17 mouse cellular contexts compared by ENCODE assay signal in the genomic region with DNA sequence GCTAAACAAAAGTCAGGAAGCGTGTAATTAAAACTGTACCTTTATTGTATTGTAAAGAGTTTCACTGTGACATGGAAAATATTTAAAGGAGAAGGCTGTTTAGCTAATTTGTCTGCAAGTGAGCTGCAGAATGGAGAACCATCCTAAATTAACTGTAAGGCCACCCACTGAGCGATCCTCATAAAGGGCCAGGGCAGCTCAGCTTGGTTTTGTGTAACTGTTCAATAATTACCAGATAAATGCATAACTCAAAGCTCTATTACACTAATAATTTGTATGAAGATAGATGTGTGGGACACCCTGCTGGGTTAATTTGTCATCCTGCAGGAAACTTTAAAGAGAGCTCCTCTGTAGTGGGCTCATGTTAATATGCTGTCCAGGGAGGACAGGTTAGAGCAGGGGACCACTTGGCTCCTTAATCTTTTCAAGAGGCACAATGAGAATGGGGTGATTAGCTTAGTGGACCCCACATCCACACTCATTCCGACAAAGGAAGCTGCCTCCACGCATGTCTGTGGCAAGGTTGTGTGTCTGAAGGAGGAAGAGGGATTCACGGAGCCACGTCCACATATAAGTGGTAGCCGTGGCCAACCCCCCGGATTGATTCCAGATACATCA.
DNase-seq lines count a peak whose midpoint lies in the region; ATAC-seq and TF ChIP-seq lines count a peak whose summit lies in the region.
"Had no signal": no experiment of that assay in that cellular context is flagged by ENCODE, and none has a peak within 500 bp of the region (broad histone marks: within the 10 kb centered on the region; RNA-seq: fewer than 3 reads in every experiment).

No protein-coding gene starts in this region.

- no peak overlapping the region for H3K9ac ChIP-seq in stomach, embryonic 14.5 days (replicated peaks; ENCODE audit: low read depth, low read length)
- H3K9ac ChIP-seq in stomach, postnatal 0 days (ENCODE audit: low read length) = no peak overlapping the region
- H3K9ac ChIP-seq in neural tube, embryonic 13.5 days = no peak overlapping the region
- H3K9ac ChIP-seq: forebrain, embryonic 15.5 days; liver, embryonic 15.5 days had no signal

- WGBS in stomach, embryonic 14.5 days = 61% methylated on average over 8 of the region's 8 CpGs
- WGBS in stomach, postnatal 0 days = 69% methylated on average over 8 of the region's 8 CpGs
- 64% methylated on average over 8 of the region's 8 CpGs for WGBS in neural tube, embryonic 13.5 days

- peaks cover 19% of the 10 kb centered on the region; the same call in 1 of the 2 replicates for H3K4me1 ChIP-seq in stomach, embryonic 14.5 days (ENCODE audit: control insufficient read depth, insufficient read depth, low read length)
- no peaks in the 10 kb centered on the region for H3K4me1 ChIP-seq in stomach, postnatal 0 days (replicated peaks; ENCODE audit: control insufficient read depth, insufficient read depth)
- H3K4me1 ChIP-seq in neural tube, embryonic 13.5 days (replicated peaks) = peaks cover 35% of the 10 kb centered on the region
- H3K4me1 ChIP-seq: liver, embryonic 15.5 days had no signal

- H3K4me2 ChIP-seq in stomach, embryonic 14.5 days (replicated peaks; ENCODE audit: low read depth, low read length) = no peak overlapping the region
- H3K4me2 ChIP-seq in stomach, postnatal 0 days (replicated peaks; ENCODE audit: low read depth) = no peak overlapping the region
- H3K4me2 ChIP-seq in neural tube, embryonic 13.5 days = no peak overlapping the region
- H3K4me2 ChIP-seq: forebrain, embryonic 15.5 days; liver, embryonic 15.5 days had no signal

- H3K27ac ChIP-seq in stomach, embryonic 14.5 days (ENCODE audit: low read length) = 0 out of 2 replicates have a peak overlapping the region, but pooled peaks have one; percentile 27
- no peak overlapping the region for H3K27ac ChIP-seq in stomach, postnatal 0 days (replicated peaks)
- peak overlapping the region; percentile 30; the same call in 1 of the 2 replicates for H3K27ac ChIP-seq in neural tube, embryonic 13.5 days (replicated peaks)
- H3K27ac ChIP-seq: forebrain, embryonic 15.5 days; liver, embryonic 15.5 days had no signal

- TF ChIP-seq EP300 in stomach, postnatal 0 days (optimal IDR thresholded peaks at IDR 0.05) = no peak

- no peak for ATAC-seq in stomach, embryonic 14.5 days (ENCODE audit: insufficient number of reproducible peaks, insufficient read depth, low FRiP score, low read depth)
- ATAC-seq in stomach, postnatal 0 days (ENCODE audit: low FRiP score, low TSS enrichment) = no peak
- ATAC-seq in neural tube, embryonic 13.5 days (ENCODE audit: low read depth) = peak; percentile 59; the same call in 1 of the 2 replicates
- ATAC-seq: forebrain, embryonic 15.5 days had no signal

- no peak overlapping the region for H3K4me3 ChIP-seq in stomach, embryonic 14.5 days (ENCODE audit: low read depth, low read length)
- no peak overlapping the region for H3K4me3 ChIP-seq in stomach, postnatal 0 days (ENCODE audit: low read depth, low read length)
- no peak overlapping the region for H3K4me3 ChIP-seq in neural tube, embryonic 13.5 days
- H3K4me3 ChIP-seq: forebrain, embryonic 15.5 days; heart, adult 2 months; liver, embryonic 15.5 days had no signal

- no peaks in the 10 kb centered on the region for H3K9me3 ChIP-seq in stomach, embryonic 14.5 days (ENCODE audit: control insufficient read depth, low read depth, low read length)
- H3K9me3 ChIP-seq in stomach, postnatal 0 days (ENCODE audit: control insufficient read depth, low read length) = no peaks in the 10 kb centered on the region
- H3K9me3 ChIP-seq in neural tube, embryonic 13.5 days = no peaks in the 10 kb centered on the region
- H3K9me3 ChIP-seq: forebrain, embryonic 15.5 days; liver, embryonic 15.5 days had no signal

- H3K36me3 ChIP-seq in stomach, embryonic 14.5 days (ENCODE audit: control insufficient read depth, insufficient read depth, low read length) = no peaks in the 10 kb centered on the region
- H3K36me3 ChIP-seq in stomach, postnatal 0 days (ENCODE audit: control insufficient read depth, insufficient read depth, low read length) = no peaks in the 10 kb centered on the region
- H3K36me3 ChIP-seq in neural tube, embryonic 13.5 days = no peaks in the 10 kb centered on the region
- H3K36me3 ChIP-seq: forebrain, embryonic 15.5 days; liver, embryonic 15.5 days had no signal

- peak; percentile 76 for DNase-seq in heart, adult 11 months
- DNase-seq in heart, adult 18-20 months = no peak
- DNase-seq in stomach, postnatal 0 days (ENCODE audit: low spot score) = no peak
- no peak for DNase-seq in testis, postnatal 14 days (ENCODE audit: low spot score)
- no peak for DNase-seq in adrenal gland, postnatal 4 days (ENCODE audit: low spot score in 2 of 2)
- DNase-seq in urinary bladder, postnatal 4 days (ENCODE audit: low spot score in 2 of 2) = no peak
- DNase-seq: adrenal gland, adult 2 months; cerebellum, adult 18-20 months; layer of hippocampus, postnatal 36 days; left cerebral cortex, postnatal 4 days; right cerebral cortex, adult 18-20 months; thymus, postnatal 14 days had no signal

- no peak for TF ChIP-seq CTCF in stomach, postnatal 0 days (IDR thresholded peaks at IDR 0.05; ENCODE audit: low read depth)

- H3K27me3 ChIP-seq in stomach, embryonic 14.5 days (ENCODE audit: control insufficient read depth, insufficient read depth, low read length) = no peaks in the 10 kb centered on the region
- H3K27me3 ChIP-seq in stomach, postnatal 0 days (ENCODE audit: control insufficient read depth, insufficient read depth, low read length) = no peaks in the 10 kb centered on the region
- no peaks in the 10 kb centered on the region for H3K27me3 ChIP-seq in neural tube, embryonic 13.5 days
- H3K27me3 ChIP-seq: forebrain, embryonic 15.5 days; liver, embryonic 15.5 days had no signal
